Mouse (Mus musculus) liver, postnatal 0 days (tissue): ENCODE data around the gene Hlcs. TPM values are rescaled to one million over a fixed set of nuclear protein-coding genes. Genes with fewer than 3 reads are reported as not detected.
A peak's percentile ranks its signal among the peaks of the same experiment; 100 is the strongest.

Experiments used
- ATAC-seq: fragments of 200-750 bp; cut with Nextera tagmentation; 2 replicates; pipeline ENCODE4 v1.8.0; 2017; ENCODE audit warnings: mild to moderate bottlenecking, moderate library complexity
- DNase-seq: peaks from one replicate; pipeline ENCODE4 v3.0.0-alpha.2; 2016
- H3K27ac ChIP-seq: fragments of 300-500 bp; sonication (generic); 2 replicates; pipeline ENCODE4 v1.5.1; 2014; ENCODE audit warnings: antibody characterized with exemption, moderate library complexity, mild to moderate bottlenecking, low read depth
- H3K27me3 ChIP-seq: fragments of 300-500 bp; sonication (generic); 2 replicates; pipeline ENCODE4 v1.6.1; 2014; ENCODE audit warnings: low read length, control low read depth, mixed read lengths; ENCODE audit not compliant: insufficient read depth
- H3K36me3 ChIP-seq: fragments of 300-500 bp; sonication (generic); replicated peaks from 2 replicates; pipeline ENCODE4 v1.6.1; 2014; ENCODE audit warnings: mild to moderate bottlenecking, control low read depth, low read length, moderate library complexity, mixed read lengths; ENCODE audit not compliant: insufficient read depth
- H3K4me1 ChIP-seq: fragments of 300-500 bp; sonication (generic); 2 replicates; pipeline ENCODE4 v1.6.1; 2014; ENCODE audit warnings: antibody characterized with exemption, mild to moderate bottlenecking, control low read depth; ENCODE audit not compliant: insufficient read depth
- H3K4me2 ChIP-seq: fragments of 300-500 bp; sonication (generic); 2 replicates; pipeline ENCODE4 v1.6.1; 2014; ENCODE audit warnings: low read depth, mild to moderate bottlenecking, low read length, moderate library complexity, mixed read lengths
- H3K4me3 ChIP-seq: fragments of 300-500 bp; sonication (generic); 2 replicates; pipeline ENCODE4 v1.5.1; 2014; ENCODE audit warnings: low read depth, low read length
- H3K9ac ChIP-seq: fragments of 300-500 bp; sonication (generic); replicated peaks from 2 replicates; pipeline ENCODE4 v1.6.1; 2014; ENCODE audit warnings: mild to moderate bottlenecking, moderate library complexity
- H3K9me3 ChIP-seq: fragments of 300-500 bp; sonication (generic); 2 replicates; pipeline ENCODE4 v1.6.1; 2016; ENCODE audit warnings: mild to moderate bottlenecking, control low read depth, low read length, mixed read lengths
- CTCF ChIP-seq: sonication (generic); IDR thresholded peaks from 2 replicates; pipeline ENCODE4 v1.5.1; 2016; ENCODE audit warnings: antibody characterized with exemption, low read depth
- EP300 ChIP-seq: IDR thresholded peaks from 2 replicates; pipeline ENCODE4 v1.6.1; 2016; ENCODE audit warnings: antibody characterized with exemption, low read depth, mild to moderate bottlenecking
- WGBS: fragments of 180-500 bp; shearing (Covaris S2); extraction: QIAGEN DNeasy Blood & Tissue Kit; methylation state at CpG from one replicate; pipeline ENCODE4 v1.1.7; 2014; ENCODE audit not compliant: insufficient replicate concordance; 5-methylcytosine and 5-hydroxymethylcytosine counted together
- polyA plus RNA-seq: library from polyadenylated mRNA; unstranded; fragments of >200 nt; fragmentation: Nextera tagmentation; extraction: Ambion mirVana; gene quantifications from 2 replicates; pipeline ENCODE4 v1.2.1, GENCODE M21; 2015

Gene Hlcs
- polyA plus RNA-seq, 1 experiment from 2014 or later, result 2.9 TPM

- Histone ChIP-seq H3K36me3 (no peaks in the 10 kb centered on the region), H3K4me1 (no peaks in the 10 kb centered on the region), H3K27ac (no peak overlapping the region), H3K4me3 (no peak overlapping the region), H3K9me3 (no peaks in the 10 kb centered on the region), H3K4me2 (no peak overlapping the region), H3K27me3 (no peaks in the 10 kb centered on the region), H3K9ac (no peak overlapping the region)
- no peak for ATAC-seq
- TF ChIP-seq EP300 (no peak), CTCF (no peak)
- DNase-seq, result no peak
- 88% methylated on average over 24 of the region's 24 CpGs for WGBS
Measured at GRCm38 (mm10) chr16:94253671-94254414, 59.5 kb downstream of the Hlcs start.

GRCm38 (mm10) chr16:94251756-94252155, 61.6 kb downstream of the Hlcs start:
- H3K9ac ChIP-seq, result no peak overlapping the region
- H3K9me3 ChIP-seq, result no peaks in the 10 kb centered on the region
- WGBS, result 82% methylated on average over 13 of the region's 13 CpGs
- H3K27me3 ChIP-seq, result no peaks in the 10 kb centered on the region
- H3K27ac ChIP-seq, result no peak overlapping the region
- H3K36me3 ChIP-seq, result no peaks in the 10 kb centered on the region
- no peak overlapping the region for H3K4me2 ChIP-seq
- TF ChIP-seq CTCF, result no peak
- TF ChIP-seq EP300, result no peak
- no peak for DNase-seq
- H3K4me1 ChIP-seq, result no peaks in the 10 kb centered on the region
- H3K4me3 ChIP-seq, result no peak overlapping the region
- no peak for ATAC-seq

DNA sequence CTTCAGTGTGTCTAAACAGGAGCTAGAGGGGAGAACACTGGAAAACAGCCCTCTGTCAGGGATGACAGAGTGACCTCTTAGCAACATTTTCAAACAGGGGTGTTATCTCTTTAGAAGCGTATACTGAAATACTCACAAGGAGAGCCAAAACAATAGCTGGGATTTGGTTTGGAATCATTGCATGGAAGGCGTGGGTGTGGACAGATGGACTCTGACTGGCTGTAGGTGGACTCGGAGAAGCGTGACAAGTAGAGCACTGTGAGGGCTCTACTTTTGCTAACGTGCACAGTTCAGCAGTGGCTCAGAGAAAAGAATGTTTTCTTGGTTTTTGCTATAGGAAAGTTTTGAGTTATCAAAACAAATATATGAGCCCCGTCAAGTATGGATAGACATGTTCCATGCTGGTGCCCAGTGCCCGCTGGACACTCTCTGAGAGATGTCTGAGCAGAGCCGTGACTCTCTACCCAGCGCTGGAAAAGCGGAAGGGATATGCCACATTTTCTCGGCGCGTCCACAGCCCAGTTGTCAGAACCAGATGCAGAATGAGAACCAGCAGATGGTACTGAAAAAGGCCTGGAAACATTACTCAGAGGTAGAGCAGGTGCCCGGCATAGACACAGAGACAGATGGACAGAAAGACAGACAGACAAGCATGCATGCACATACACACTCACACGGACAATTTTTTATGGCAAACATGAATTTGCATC, 62.6 kb downstream of the Hlcs start:
- Histone ChIP-seq H3K27ac (no peak overlapping the region), H3K4me1 (0 out of 2 replicates have a peak, but pooled peaks cover 5% of the 10 kb centered on the region), H3K36me3 (no peaks in the 10 kb centered on the region), H3K4me3 (no peak overlapping the region), H3K9me3 (no peaks in the 10 kb centered on the region), H3K27me3 (no peaks in the 10 kb centered on the region), H3K9ac (no peak overlapping the region), H3K4me2 (no peak overlapping the region)
- WGBS, result 85% methylated on average over 15 of the region's 15 CpGs
- TF ChIP-seq CTCF, result no peak
- no peak for TF ChIP-seq EP300
- ATAC-seq, result no peak
- DNase-seq, result no peak

DNA sequence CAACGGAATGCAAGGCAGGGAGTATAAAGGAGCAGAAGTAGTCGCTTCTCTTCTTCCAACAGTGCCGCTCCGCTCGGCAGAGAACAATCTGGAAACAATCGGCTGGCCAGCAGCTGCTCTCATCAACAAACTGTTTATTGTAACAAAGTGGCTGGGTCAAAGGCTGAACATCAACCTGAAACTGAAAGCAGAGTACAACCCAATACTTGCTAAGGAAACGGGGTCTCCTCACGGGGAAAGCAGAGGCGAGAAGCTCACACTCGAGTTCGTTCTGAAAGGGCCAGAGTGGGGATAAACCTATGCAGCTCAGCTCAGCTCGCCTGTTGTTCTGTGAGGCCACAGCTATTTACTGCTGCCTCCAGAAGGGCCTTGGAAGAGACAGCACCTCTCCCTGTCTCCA, 63.2 kb downstream of the Hlcs start:
- 76% methylated on average over 12 of the region's 12 CpGs for WGBS
- no peak overlapping the region for H3K4me3 ChIP-seq
- H3K4me1 ChIP-seq, result 0 out of 2 replicates have a peak, but pooled peaks cover 5% of the 10 kb centered on the region
- DNase-seq (no peak), ATAC-seq (no peak)
- no peak for TF ChIP-seq EP300
- TF ChIP-seq CTCF, result no peak
- no peaks in the 10 kb centered on the region for H3K27me3 ChIP-seq
- H3K9ac ChIP-seq, result no peak overlapping the region
- H3K4me2 ChIP-seq, result 0 out of 2 replicates have a peak overlapping the region, but pooled peaks have one; percentile 29
- no peaks in the 10 kb centered on the region for H3K36me3 ChIP-seq
- H3K27ac ChIP-seq, result no peak overlapping the region
- H3K9me3 ChIP-seq, result no peaks in the 10 kb centered on the region

GRCm38 (mm10) chr16:94249666-94250065, 63.7 kb downstream of the Hlcs start:
- no peak for TF ChIP-seq CTCF
- TF ChIP-seq EP300, result no peak
- Histone ChIP-seq H3K36me3 (no peaks in the 10 kb centered on the region), H3K4me1 (peaks cover 5% of the 10 kb centered on the region; the same call in 1 of the 2 replicates), H3K27me3 (no peaks in the 10 kb centered on the region), H3K27ac (no peak overlapping the region), H3K4me3 (no peak overlapping the region), H3K4me2 (0 out of 2 replicates have a peak overlapping the region, but pooled peaks have one; percentile 29), H3K9ac (no peak overlapping the region), H3K9me3 (no peaks in the 10 kb centered on the region)
- no peak for DNase-seq
- 88% methylated on average over 10 of the region's 10 CpGs for WGBS
- no peak for ATAC-seq

GRCm38 (mm10) chr16:94248721-94249120, 64.7 kb downstream of the Hlcs start:
- H3K27me3 ChIP-seq, result no peaks in the 10 kb centered on the region
- 0 out of 2 replicates have a peak, but pooled peaks cover 2% of the 10 kb centered on the region for H3K36me3 ChIP-seq
- 84% methylated on average over 15 of the region's 15 CpGs for WGBS
- no peak for TF ChIP-seq CTCF
- TF ChIP-seq EP300, result no peak
- DNase-seq, result no peak
- no peaks in the 10 kb centered on the region for H3K9me3 ChIP-seq
- H3K4me3 ChIP-seq, result no peak overlapping the region
- no peak overlapping the region for H3K9ac ChIP-seq
- H3K4me1 ChIP-seq, result peaks cover 5% of the 10 kb centered on the region; the same call in 1 of the 2 replicates
- no peak for ATAC-seq
- H3K4me2 ChIP-seq, result no peak overlapping the region
- no peak overlapping the region for H3K27ac ChIP-seq
